Mouse (Mus musculus): Measurements from ENCODE around the gene BC049352. TPM values are rescaled to one million over a fixed set of nuclear protein-coding genes. Genes with fewer than 3 reads are reported as not detected.
A peak's percentile ranks its signal among the peaks of the same experiment; 100 is the strongest.

BC049352 gene
- total and polyA plus RNA-seq, 2 experiments from 2014 or later, result 0.26 TPM; not detected in 1

- Histone ChIP-seq H3K9ac (replicated peaks; ENCODE audit: low read length, poor library complexity, severe bottlenecking) (no peak overlapping the region), H3K27me3 (ENCODE audit: insufficient read depth, low read length) (no peaks in the 10 kb centered on the region), H3K4me3 (ENCODE audit: low read depth, low read length) (no peak overlapping the region), H3K4me1 (ENCODE audit: insufficient read depth, low read length) (no peaks in the 10 kb centered on the region), H3K36me3 (ENCODE audit: insufficient read depth, low read length) (no peaks in the 10 kb centered on the region), H3K27ac (ENCODE audit: low read depth, low read length) (no peak overlapping the region), H3K4me2 (ENCODE audit: low read depth, low read length, poor library complexity, severe bottlenecking) (no peak overlapping the region), H3K9me3 (ENCODE audit: low read length) (no peaks in the 10 kb centered on the region)
- peak; percentile 89 for DNase-seq (ENCODE audit: low spot score)
- no peak for ATAC-seq (ENCODE audit: low FRiP score)
- peak; percentile 99 for TF ChIP-seq CTCF (IDR thresholded peaks at IDR 0.05)
- WGBS, result 16% methylated on average over 6 of the region's 6 CpGs
Observed at GRCm38 (mm10) chr9:45221567-45221966, 39.8 kb downstream of the BC049352 start.

GRCm38 (mm10) chr9:45229359-45229758 lies 47.6 kb downstream of the BC049352 start:
- no peaks in the 10 kb centered on the region for H3K36me3 ChIP-seq (ENCODE audit: insufficient read depth, low read length)
- H3K9ac ChIP-seq (replicated peaks; ENCODE audit: low read length, poor library complexity, severe bottlenecking), result no peak overlapping the region
- H3K4me2 ChIP-seq (ENCODE audit: low read depth, low read length, poor library complexity, severe bottlenecking), result no peak overlapping the region
- TF ChIP-seq CTCF (IDR thresholded peaks at IDR 0.05), result no peak
- DNase-seq (ENCODE audit: low spot score), result no peak
- H3K9me3 ChIP-seq (ENCODE audit: low read length), result no peaks in the 10 kb centered on the region
- ATAC-seq (ENCODE audit: low FRiP score), result no peak
- no peaks in the 10 kb centered on the region for H3K27me3 ChIP-seq (ENCODE audit: insufficient read depth, low read length)
- H3K27ac ChIP-seq (ENCODE audit: low read depth, low read length), result no peak overlapping the region
- no peak overlapping the region for H3K4me3 ChIP-seq (ENCODE audit: low read depth, low read length)
- no peaks in the 10 kb centered on the region for H3K4me1 ChIP-seq (ENCODE audit: insufficient read depth, low read length)
- WGBS, result 87% methylated on average over 8 of the region's 8 CpGs

GRCm38 (mm10) chr9:45235668-45236227 lies 53.9 kb downstream of the BC049352 start:
- H3K27ac ChIP-seq (ENCODE audit: low read depth, low read length), result no peak overlapping the region
- no peak overlapping the region for H3K9ac ChIP-seq (replicated peaks; ENCODE audit: low read length, poor library complexity, severe bottlenecking)
- WGBS, result 81% methylated on average over 6 of the region's 6 CpGs
- H3K4me1 ChIP-seq (ENCODE audit: insufficient read depth, low read length), result no peaks in the 10 kb centered on the region
- TF ChIP-seq CTCF (IDR thresholded peaks at IDR 0.05), result no peak
- no peak for DNase-seq (ENCODE audit: low spot score)
- H3K9me3 ChIP-seq (ENCODE audit: low read length), result no peaks in the 10 kb centered on the region
- H3K27me3 ChIP-seq (ENCODE audit: insufficient read depth, low read length), result no peaks in the 10 kb centered on the region
- no peak overlapping the region for H3K4me2 ChIP-seq (ENCODE audit: low read depth, low read length, poor library complexity, severe bottlenecking)
- no peak for ATAC-seq (ENCODE audit: low FRiP score)
- no peaks in the 10 kb centered on the region for H3K36me3 ChIP-seq (ENCODE audit: insufficient read depth, low read length)
- H3K4me3 ChIP-seq (ENCODE audit: low read depth, low read length), result no peak overlapping the region

- Histone ChIP-seq H3K9ac (replicated peaks; ENCODE audit: low read length, poor library complexity, severe bottlenecking) (no peak overlapping the region), H3K4me3 (ENCODE audit: low read depth, low read length) (no peak overlapping the region), H3K9me3 (ENCODE audit: low read length) (no peaks in the 10 kb centered on the region), H3K4me2 (ENCODE audit: low read depth, low read length, poor library complexity, severe bottlenecking) (no peak overlapping the region), H3K4me1 (ENCODE audit: insufficient read depth, low read length) (no peaks in the 10 kb centered on the region), H3K36me3 (ENCODE audit: insufficient read depth, low read length) (no peaks in the 10 kb centered on the region), H3K27me3 (ENCODE audit: insufficient read depth, low read length) (no peaks in the 10 kb centered on the region), H3K27ac (ENCODE audit: low read depth, low read length) (no peak overlapping the region)
- WGBS, result 56% methylated on average over 7 of the region's 7 CpGs
- DNase-seq (ENCODE audit: low spot score) (no peak), ATAC-seq (ENCODE audit: low FRiP score) (no peak)
- TF ChIP-seq CTCF (IDR thresholded peaks at IDR 0.05), result no peak
Observed at GRCm38 (mm10) chr9:45236744-45237143, 54.9 kb downstream of the BC049352 start.

GRCm38 (mm10) chr9:45241397-45241796 lies 59.6 kb downstream of the BC049352 start:
- Histone ChIP-seq H3K4me3 (ENCODE audit: low read depth, low read length) (no peak overlapping the region), H3K9me3 (ENCODE audit: low read length) (no peaks in the 10 kb centered on the region), H3K27me3 (ENCODE audit: insufficient read depth, low read length) (no peaks in the 10 kb centered on the region), H3K27ac (ENCODE audit: low read depth, low read length) (no peak overlapping the region), H3K4me2 (ENCODE audit: low read depth, low read length, poor library complexity, severe bottlenecking) (no peak overlapping the region), H3K9ac (replicated peaks; ENCODE audit: low read length, poor library complexity, severe bottlenecking) (no peak overlapping the region), H3K36me3 (ENCODE audit: insufficient read depth, low read length) (no peaks in the 10 kb centered on the region), H3K4me1 (ENCODE audit: insufficient read depth, low read length) (no peaks in the 10 kb centered on the region)
- WGBS, result 71% methylated on average over 5 of the region's 5 CpGs
- TF ChIP-seq CTCF (IDR thresholded peaks at IDR 0.05), result no peak
- DNase-seq (ENCODE audit: low spot score) (no peak), ATAC-seq (ENCODE audit: low FRiP score) (no peak)

- 92% methylated on average over 1 of the region's 1 CpGs for WGBS
Observed at GRCm38 (mm10) chr9:45245432-45245831, 63.6 kb downstream of the BC049352 start.

More at GRCm38 (mm10) chr9:45245432-45245831, 63.6 kb downstream of the BC049352 start:
- Histone ChIP-seq H3K9me3 (ENCODE audit: low read length) (no peaks in the 10 kb centered on the region), H3K9ac (replicated peaks; ENCODE audit: low read length, poor library complexity, severe bottlenecking) (no peak overlapping the region), H3K4me3 (ENCODE audit: low read depth, low read length) (no peak overlapping the region), H3K4me1 (ENCODE audit: insufficient read depth, low read length) (no peaks in the 10 kb centered on the region), H3K4me2 (ENCODE audit: low read depth, low read length, poor library complexity, severe bottlenecking) (no peak overlapping the region), H3K27me3 (ENCODE audit: insufficient read depth, low read length) (no peaks in the 10 kb centered on the region), H3K36me3 (ENCODE audit: insufficient read depth, low read length) (no peaks in the 10 kb centered on the region), H3K27ac (ENCODE audit: low read depth, low read length) (no peak overlapping the region)
- DNase-seq (ENCODE audit: low spot score) (no peak), ATAC-seq (ENCODE audit: low FRiP score) (no peak)
- no peak for TF ChIP-seq CTCF (IDR thresholded peaks at IDR 0.05)
